Mouse (Mus musculus): ENCODE data around the gene Mrpl24.

DNA sequence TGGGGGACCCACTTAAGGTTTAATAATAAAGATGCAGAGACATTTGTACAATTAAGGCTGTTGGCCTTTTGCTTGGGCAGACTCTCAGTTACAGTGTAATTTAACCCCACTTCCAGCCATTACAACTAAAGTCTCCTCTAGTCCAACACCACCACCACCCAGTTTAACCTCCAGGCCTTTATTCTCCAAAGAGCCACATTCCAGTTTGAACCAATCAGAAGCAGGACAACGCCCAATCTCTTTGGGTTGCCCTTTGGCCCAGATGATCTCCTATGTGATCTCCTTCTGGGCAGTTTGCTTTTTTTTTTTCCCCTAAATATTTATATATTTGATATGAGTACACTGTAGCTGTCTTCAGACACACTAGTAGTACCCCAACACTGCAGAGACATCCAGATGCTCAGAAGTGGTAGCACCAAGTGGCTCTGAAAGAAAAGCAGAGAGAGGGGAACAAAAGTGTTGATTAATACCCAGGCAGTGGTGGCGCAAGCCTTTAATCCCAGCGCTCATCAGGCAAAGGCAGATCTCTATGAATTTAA lies 25.9 kb upstream of the Mrpl24 start:
- TF ChIP-seq CTCF (conservative IDR thresholded peaks at IDR 0.05; ENCODE audit: insufficient read depth, insufficient read length, low read depth, low read length) = no peak
- TF ChIP-seq POLR2A (IDR thresholded peaks at IDR 0.05; ENCODE audit: low read depth, low read length) = no peak

Data from kidney, adult 2 months (tissue).